Mouse (Mus musculus) kidney, postnatal 14 days (tissue): ENCODE data around the gene Ehbp1.

Experiments used
- DNase-seq: peaks from one replicate; pipeline ENCODE4 v3.0.0; 2022; ENCODE audit warnings: mixed read lengths

Ehbp1 gene

DNA sequence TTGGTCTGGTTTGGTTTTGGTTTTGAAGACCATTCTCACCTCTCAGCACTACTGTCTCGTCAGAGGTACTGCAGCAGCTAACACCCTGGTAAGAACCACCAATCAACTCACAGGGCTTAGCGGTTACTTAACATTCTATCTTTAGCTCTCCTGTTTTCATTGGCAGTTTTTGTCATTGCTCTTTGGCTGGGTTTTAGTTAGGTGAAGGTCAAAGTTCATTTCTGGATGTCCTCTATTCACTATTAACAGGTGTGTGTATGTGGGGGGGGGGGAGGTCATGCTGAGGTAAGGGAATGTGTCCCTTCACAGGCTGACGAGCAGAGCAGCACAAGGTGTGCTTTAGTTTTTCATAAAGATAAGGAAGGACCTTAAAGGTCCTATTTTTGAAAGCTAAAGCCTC, 147.5 kb downstream of the Ehbp1 start:
- peak; percentile 11 for DNase-seq

DNA sequence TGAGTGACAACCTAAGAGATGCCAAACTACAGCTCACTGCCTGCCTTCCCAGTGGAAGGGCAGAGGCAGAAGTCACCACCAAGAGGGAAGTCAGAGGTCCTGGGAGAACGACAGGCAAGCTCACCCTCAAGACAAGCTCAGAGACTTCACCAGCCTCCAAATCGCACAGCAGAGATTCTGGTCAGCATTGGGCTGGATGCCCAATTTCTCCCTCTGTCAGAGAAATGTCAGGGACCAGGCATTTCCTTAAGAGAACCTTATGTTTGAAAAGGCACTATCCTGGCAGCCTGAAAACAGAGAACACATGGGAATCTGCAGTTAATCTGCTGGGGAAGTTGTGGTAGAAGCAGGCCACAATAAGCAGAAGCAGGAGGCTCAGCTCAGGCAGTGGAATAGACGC, 151.5 kb downstream of the Ehbp1 start:
- no peak for DNase-seq

DNA sequence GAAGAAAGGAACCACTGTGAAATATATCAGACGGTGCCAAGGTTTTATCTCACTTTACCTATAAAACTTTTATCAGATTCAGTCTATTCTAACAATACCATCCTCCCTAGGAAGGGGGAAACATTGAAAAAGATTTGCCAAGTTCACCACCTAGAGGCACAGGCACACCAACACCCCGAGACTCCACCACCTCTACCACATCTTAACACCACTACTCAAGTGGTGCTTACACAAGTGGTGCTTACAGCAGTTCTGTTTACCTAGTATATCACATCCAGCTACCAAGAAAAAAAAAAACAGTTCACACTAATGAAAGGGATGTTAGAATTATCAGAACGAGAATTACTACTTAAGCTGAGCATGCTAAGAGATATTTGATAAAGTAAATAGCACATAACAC, 152.1 kb downstream of the Ehbp1 start:
- no peak for DNase-seq

DNA sequence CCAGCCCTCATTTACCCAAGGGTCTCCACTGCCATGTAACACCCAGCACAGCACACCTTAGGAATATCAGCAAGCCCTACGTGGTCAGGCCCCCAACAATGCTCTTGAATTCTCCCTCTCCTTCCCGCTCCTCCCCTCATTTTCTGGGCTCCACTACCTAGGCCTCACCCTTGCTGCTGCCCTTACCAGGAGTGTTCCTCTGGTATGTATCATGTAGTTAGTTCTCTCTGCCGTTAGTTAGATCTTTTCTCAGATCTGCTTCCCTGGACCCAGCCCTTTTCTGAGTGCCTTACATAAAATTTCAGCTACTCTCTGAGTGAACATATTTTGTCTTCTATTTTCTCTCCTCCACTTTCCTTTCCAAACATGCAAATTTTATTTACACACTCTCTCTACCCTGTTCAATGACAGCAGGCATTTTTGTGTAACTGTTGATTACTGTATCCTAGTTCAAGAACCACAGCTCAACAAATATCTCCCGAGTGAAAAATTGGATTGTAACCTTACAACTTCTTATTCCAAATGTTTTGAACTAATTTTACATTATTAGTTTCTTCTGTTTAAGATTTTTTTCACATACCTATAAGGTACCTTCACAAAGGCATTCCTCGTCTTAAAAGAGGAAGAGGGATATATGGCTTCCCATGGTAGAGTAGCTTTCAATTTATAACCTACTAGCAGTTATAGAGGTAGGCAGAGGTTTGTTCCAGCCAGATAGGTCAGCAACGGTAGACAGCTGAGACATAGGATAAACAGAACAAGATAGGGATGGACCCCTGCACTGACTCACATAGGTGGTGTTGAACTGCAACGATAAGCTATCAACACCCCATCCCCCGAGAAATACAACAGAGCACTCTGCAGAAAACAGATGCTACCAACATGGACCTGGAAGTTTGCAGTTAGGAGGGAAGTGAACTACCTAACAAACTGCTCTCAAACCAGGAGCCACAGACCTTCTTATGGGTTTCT, 160.3 kb downstream of the Ehbp1 start:
- DNase-seq = no peak

DNA sequence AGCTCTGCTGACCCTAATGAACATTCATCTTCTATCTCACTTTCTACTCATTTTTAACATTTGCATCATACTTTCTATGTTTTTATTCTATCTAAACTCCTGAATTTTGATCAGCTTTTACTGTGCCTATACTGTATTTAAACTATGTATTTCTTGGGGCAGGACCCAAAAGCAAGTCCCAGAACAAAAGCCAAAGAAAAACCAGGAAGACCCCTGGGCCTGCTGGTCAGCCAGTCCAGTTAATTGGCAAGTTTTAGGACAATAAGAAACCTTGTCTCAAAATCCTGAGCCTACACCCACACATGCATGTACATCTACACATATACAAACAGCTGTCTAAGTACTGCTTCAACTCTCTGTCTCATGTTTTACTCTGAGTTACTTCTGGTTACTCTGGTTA, 161.9 kb downstream of the Ehbp1 start:
- no peak for DNase-seq

DNA sequence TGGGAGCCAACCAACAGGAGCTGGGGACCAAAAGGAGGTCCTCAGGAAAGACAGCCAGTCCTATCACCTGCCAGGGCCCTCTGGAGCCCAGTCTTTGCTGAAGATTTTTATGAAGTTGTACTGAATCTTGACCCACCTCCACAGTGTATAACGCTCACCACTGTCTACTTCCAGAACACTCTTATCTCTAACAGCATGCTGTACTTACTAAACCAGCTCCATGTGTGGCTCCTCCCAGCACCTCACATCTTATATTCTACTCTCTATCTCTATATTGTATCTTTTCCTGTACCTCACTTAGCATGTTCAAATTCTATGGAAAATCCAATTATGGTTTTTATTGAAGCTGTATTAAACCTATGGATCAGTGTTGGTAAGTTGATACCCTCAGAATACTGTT, 163.5 kb downstream of the Ehbp1 start:
- DNase-seq = no peak

DNA sequence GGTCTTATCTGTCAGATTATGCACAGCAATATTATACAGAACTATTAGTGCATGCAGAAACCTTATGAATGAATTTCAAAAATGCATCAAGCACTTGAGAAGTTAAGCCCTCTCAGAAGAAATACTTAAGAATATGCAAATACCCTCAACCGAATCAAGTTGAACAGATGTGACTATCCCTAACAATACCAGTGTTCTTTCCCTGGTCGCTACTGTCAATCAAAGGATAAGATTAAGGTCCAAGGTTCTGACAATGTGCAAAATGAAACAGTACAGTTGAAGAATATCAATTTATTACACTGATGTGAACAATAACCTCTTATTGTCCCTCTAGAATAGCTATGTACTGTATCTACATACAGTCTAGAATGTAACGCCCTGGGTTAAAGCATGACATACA, 167.8 kb downstream of the Ehbp1 start:
- no peak for DNase-seq

DNA sequence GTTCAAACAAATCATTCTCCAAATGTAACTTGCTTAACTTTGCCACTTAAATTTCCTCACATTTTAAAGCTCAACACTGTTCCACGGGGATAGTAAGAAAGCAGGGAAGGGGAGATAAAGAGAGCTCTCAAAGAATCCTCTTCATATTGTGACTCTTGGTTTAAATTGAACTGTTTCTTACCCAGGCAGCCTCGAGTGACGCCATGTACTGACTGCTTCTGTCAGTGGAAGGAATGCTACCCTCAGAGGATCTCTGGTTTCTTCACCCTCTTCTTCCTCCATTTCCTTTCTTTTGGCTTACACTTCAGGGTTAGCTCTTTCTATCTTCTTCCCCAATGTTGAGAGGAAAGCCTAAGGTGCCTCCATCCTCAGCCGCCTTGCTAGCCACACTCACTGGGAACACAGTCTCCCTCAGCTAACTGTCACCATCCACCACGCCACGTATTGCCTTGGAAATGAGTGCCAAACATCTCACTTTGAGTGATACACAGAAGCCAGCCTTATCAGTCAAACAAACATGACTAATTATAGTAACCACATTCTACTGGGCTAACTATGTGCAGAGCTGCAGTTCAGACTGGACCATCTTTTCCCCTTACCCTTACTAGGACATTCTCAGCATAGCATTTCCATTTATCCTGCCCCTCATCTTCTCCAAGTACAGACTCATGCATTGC, 171.0 kb downstream of the Ehbp1 start:
- DNase-seq = no peak

DNA sequence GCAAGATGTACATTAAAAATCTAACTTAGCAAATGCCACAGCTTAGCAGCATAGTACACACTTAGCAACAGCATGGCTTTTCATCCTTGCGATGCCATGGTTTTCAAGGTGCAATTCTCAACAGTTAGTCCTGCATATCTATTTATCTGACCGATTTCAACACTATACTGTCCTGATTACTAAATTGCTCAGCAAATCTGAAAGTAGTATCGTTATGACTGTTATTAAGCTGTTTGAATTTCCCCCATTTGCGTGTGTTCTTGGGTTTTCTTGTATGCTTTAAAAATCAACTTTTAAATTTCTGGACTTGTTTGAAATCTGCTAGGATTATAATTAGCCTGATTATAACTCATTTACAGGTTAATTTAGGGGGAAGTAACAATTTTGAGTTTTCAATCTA, 184.2 kb downstream of the Ehbp1 start:
- DNase-seq = no peak

DNA sequence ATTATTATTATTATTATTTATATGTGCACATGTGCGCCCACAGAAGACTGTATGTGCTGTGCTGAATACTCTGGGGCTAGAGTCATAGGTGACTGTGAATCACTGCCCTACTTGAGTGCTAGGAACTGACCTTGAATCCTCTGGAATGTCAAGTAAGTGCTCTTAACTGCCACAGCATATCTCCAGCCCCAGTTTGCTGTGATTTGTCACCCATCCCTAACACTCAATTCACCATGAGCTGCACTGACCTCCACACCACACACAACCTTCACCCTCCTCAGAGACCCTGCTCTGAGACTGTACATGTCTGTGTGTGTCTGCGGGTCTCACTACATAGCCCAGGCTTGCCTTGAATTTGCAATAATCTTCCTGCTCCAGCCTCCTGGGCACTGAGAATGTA, 185.9 kb downstream of the Ehbp1 start:
- no peak for DNase-seq

DNA sequence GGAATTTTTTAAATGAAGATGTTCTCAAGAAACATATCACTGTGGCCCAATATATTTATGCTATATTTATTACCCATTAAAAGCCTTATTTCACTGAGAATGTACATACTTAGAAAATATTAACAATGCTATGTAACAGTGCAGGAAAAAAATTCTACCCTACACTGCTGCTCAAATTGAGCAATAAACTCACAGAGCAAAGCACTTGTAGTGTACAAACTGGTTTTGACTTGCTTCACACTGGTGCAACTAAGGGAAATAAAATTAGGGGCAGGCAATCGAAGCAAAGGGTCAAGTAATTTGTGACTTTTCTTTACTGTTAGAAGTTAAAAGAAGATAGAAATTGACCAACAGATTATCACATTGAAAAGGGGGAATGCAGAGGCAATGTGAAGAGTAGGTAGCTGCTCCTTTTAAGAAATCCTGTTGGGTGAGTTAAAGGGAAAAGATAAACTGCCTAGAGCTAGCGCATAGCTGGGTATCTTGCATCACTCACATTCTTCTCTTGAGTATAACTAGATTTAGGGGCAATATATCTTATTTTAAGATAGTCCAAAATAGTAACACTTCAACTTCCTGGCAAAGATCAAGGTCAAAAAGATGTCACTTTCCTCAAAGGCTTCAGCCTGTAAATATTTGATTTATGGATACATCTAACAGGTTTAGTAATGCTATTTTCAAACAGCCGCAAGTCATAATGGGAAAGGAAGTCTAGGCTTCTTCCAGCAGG, 186.6 kb downstream of the Ehbp1 start:
- no peak for DNase-seq

DNA sequence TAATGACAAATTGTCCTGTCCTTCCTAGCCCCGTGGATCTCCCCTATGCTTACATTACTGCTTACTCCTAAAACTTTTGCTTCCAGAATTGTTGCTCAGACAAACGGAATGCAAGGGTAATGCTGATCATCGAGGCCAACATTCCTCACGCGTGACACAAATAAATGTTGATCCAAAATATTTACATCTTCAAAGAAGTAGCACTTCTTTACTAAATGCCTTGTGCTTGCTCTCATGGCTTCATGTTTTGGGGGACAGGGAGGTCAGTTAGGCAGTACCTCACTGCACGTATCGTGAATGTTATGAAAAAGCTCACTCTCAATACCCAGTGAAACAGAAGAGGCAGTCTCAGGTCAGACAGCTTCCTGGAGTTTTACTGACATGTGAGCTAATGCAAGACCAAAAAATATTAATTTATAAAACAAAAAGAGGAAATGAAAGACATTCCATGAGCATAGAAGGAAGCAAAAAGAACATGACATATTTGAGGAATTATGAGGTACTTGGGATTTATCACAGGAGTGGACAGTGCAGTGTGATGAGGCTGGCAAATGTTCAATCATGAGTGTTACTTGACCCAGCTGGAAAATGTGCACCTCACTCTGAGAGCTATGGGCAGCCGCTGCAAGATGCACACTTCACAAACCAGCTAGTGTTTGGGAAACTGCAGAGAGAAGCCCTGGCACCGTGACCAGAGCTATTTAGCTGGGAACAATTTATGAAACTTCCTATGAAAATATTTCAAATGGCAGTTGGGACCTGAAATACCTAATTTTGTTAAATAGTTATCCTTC, 187.4 kb downstream of the Ehbp1 start:
- peak; percentile 3 for DNase-seq

DNA sequence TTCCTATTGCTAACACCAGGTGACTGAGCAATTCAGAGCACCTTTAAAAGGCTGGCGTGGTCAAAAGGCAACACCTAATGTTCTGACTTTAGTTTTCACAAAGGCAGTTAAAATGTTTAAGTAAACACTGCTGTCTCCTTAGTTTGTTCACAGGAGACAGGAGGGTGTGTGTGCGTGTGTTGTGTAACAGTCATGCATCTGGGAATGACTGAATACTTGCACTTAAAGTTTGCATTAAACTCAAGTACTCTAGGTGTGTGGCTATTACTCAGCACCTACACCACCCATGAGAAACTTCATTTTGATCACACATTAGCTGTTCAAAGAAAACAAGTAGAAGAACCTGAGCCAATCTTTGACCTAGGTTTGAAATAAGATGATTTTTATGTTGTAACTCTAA, 201.4 kb downstream of the Ehbp1 start:
- DNase-seq = no peak

DNA sequence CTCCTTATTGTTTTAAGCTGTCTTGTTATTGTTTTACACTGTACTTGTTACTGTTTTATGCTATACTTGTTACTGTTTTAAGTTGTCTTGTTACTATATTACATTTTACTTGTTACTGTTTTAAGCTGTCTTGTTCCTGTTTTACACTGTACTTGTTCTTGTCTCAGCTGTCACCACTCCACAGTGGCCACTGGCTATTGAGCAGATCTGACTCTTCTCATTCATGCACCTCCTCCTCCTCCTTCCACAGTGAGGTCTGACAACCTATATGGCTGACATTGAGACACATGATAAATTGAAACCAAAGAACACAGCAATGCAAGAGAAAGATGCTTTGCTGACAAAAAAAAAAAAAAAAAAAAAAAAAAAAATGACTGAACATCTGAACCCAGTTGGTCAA, 203.6 kb downstream of the Ehbp1 start:
- no peak for DNase-seq

DNA sequence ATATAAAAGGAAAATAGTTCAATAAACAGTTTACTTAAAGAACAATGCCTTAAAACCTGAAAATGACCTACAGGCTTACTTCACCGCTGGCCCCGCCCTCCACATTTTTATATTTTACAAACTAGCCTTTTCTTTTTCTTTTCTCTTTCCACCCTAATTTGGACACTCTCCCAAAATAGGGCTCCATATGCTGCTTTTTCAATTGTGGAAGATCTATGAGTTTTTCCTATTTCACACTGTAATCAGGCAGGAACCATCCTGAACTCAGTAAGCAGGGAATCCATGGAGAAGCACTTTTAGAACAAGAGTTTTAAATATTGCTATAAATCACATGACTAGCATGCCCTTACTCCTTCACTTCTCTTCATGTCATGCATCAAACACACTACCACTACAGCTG, 216.9 kb downstream of the Ehbp1 start:
- DNase-seq = no peak

DNA sequence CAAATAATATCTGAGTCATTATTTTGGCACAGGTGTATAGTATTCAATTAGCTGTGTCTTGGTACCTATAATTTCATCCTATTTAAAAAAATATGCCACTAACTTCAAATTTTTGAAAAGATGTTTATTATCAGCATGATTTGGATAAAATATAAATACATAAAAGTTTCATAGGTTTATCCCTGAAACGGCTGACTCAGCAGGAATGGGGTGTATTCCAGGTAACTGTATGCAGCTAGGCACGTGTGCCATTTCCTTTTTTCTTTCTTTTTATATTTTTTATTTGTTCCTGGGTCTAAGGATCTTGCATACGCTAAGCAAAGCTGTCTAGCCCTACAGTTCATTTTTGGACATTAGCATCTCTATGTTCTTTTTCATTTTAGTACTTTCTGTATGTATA, 223.2 kb downstream of the Ehbp1 start:
- no peak for DNase-seq

DNA sequence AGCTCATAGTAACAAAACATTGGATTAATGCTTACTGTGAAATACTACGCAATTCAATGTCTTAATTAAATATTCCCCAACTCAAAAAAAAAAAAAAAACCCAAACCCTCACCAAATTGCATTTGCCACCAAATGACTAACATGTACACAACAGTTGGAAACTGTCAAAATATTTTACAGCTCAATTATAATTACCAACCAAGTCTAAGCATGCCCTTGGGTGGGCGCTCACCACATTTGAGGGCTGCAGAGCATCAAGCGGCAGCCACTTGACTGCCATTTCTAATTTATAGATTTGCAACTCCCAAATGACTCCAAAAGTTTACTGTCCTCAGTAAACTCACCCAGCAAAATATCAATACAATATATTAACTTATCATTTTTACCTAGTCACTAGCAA, 229.9 kb downstream of the Ehbp1 start:
- DNase-seq = no peak

DNA sequence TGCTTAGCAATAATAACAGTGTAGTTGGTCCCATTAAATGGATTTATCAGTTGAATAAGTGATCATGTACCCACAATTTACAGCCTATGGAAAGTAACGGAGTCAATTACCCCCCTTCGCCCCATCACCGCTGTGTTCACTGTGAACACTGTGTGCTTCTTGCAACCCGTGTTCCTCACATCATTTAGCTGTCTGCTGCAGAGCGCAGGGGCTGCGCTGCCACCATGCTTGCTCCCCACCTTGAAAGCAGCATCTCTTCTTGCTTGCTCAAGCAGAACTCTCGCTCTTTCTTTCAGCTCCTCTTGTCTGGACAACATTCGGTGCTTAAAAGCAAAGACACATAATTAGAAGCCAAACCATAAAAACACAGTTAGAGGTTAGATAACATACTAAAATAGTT, 252.7 kb downstream of the Ehbp1 start:
- no peak for DNase-seq

DNA sequence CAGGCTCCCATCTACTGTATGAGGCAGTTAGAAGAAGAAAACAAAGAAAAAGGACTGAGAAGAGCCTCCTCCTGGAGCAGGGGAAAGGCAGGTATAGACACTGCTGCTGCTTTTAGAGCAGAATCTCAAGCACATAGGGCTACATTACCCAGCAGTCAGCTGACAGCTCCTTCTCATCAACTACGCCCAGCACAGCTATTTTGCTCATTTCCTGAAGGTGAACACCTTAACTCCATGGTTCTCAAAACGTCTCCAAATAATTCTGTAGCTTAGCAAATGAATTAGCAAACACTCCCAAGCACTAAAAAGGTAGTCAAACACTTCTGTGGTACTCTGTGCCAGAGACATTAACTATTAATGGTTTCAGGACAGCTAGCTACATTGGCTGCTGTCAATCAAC, 278.7 kb downstream of the Ehbp1 start:
- DNase-seq = no peak

DNA sequence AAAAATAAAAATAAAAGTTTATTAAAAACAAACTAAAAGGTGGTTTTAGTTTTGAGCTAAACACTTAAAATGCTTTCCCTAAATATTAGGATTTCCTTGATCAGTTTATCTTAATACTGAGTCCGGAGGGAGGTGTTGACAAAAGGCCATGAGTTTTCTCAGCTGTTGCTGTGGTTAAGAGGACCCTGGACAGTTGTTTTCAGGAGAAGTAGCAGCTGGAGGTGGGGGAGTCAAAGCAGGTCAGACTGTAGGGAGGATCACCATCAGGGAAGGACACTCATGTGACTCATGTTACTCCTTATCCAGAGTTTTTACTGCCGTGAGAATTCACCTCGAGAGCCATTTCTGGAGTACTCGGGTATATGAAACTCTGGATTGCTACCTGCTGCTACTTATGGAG, 280.4 kb downstream of the Ehbp1 start:
- DNase-seq = no peak

DNA sequence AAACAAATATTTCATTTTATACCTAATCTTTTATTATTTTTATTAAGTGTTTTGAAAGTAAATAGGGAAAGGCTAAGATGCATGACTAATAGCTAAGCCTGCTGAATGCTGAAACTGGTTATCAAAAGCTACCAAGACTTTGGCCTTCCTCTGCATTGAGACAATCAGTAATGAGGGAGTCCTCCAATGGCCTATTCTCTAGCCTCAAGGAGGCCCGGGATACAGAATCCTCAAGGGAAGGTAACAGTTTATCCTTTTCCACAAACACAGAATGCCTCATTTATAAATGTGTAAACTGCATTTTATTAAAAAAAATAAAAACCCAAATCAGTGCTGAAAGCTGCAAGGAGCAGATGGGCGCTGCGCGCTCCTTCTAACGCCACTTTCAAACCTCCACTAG, 284.6 kb downstream of the Ehbp1 start:
- DNase-seq = no peak

DNA sequence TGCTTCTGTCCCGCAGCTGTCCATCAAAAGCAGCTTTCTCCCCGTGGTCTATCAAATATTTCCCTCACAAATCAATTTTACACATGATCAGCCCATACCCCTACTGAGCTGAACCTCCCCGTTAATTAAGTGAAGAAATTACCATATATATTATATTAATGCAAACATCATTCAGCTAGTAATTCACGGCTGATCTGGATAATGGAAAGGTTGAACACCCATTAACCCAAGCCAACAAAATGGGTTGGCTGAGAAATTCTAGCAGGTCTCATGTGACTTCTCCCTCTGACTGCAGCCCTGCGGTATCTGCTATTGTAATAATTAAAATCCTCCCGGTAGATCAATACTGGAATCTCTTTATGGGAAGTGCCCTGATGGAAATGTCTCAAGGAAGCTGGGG, 286.2 kb downstream of the Ehbp1 start:
- no peak for DNase-seq
